Mouse (Mus musculus): ENCODE data around the gene Hist1h4h.

- no peak for TF ChIP-seq CTCF (IDR thresholded peaks at IDR 0.05 in 2 of 3, conservative IDR thresholded peaks at IDR 0.05 in 1 of 3; ENCODE audit: control insufficient read depth in 1 of 3, insufficient read depth in 1 of 3, low read depth in 2 of 3, low read length in 3 of 3, poor library complexity in 1 of 3, severe bottlenecking in 1 of 3)
- no peak for TF ChIP-seq EP300 (IDR thresholded peaks at IDR 0.05; ENCODE audit: low read depth in 1 of 2, low read length in 2 of 2)
- no peak for TF ChIP-seq NELFE (IDR thresholded peaks at IDR 0.05; ENCODE audit: low read depth, low read length)
Observed at GRCm38 (mm10) chr13:23506819-23507515, 23.9 kb upstream of the Hist1h4h start.
